Comparison of ENCODE assay signal across 38 mouse cellular contexts in the genomic region with DNA sequence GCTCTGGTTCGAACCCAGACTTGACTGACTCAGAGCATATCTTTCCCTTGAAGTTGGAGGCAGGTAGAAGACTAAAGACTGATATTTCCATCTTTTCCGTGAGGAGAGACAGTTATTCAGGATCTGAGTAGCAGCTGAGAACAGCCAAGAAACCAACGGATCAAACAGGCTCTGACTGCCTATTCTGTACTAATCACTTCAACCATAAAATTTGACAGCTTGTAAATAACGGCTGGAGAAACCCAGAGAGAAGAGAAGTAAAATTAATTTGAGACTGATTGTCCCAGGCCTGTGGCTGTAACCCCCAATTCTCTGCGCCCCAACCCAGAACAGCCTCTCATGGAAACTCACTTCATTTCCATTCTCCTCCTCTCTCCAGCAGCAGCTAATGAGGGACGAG. TPM values are rescaled to one million over a fixed set of nuclear protein-coding genes. Genes with fewer than 3 reads are reported as not detected.
"Had no signal": no experiment of that assay in that cellular context is flagged by ENCODE, and none has a peak within 500 bp of the region (broad histone marks: within the 10 kb centered on the region; RNA-seq: fewer than 3 reads in every experiment).

No protein-coding gene starts in this region.

- ATAC-seq: liver, embryonic 12.5 days; liver, postnatal 0 days; lung, postnatal 0 days; midbrain, embryonic 15.5 days; midbrain, embryonic 16.5 days had no signal

- H3K9me3 ChIP-seq: limb, embryonic 10.5 days; limb, embryonic 15.5 days; liver, embryonic 12.5 days; liver, embryonic 13.5 days; liver, embryonic 15.5 days; lung, embryonic 15.5 days; midbrain, embryonic 10.5 days; midbrain, embryonic 15.5 days had no signal

- H3K4me2 ChIP-seq: limb, embryonic 12.5 days; limb, embryonic 13.5 days; limb, embryonic 15.5 days; liver, embryonic 11.5 days; liver, embryonic 12.5 days; liver, embryonic 13.5 days; liver, embryonic 15.5 days; lung, embryonic 14.5 days; lung, embryonic 15.5 days; midbrain, embryonic 12.5 days; midbrain, embryonic 15.5 days had no signal

- H3K4me1 ChIP-seq: limb, embryonic 12.5 days; limb, embryonic 13.5 days; limb, embryonic 15.5 days; liver, embryonic 12.5 days; liver, embryonic 13.5 days; liver, embryonic 15.5 days; lung, embryonic 15.5 days; megakaryocyte, embryonic 14.5 days; midbrain, embryonic 15.5 days had no signal

- H3K27ac ChIP-seq: left cerebral cortex, adult 2 months; limb, embryonic 10.5 days; limb, embryonic 12.5 days; limb, embryonic 13.5 days; limb, embryonic 15.5 days; liver, embryonic 12.5 days; liver, embryonic 13.5 days; liver, embryonic 14.5 days; liver, embryonic 15.5 days; lung, embryonic 15.5 days; macrophage; midbrain, embryonic 10.5 days; midbrain, embryonic 12.5 days; midbrain, embryonic 15.5 days had no signal

- H3K4me3 ChIP-seq: left cerebral cortex, adult 2 months; limb, embryonic 10.5 days; limb, embryonic 12.5 days; limb, embryonic 13.5 days; limb, embryonic 15.5 days; liver, embryonic 12.5 days; liver, embryonic 13.5 days; liver, embryonic 15.5 days; lung, embryonic 15.5 days; megakaryocyte, embryonic 14.5 days; midbrain, embryonic 10.5 days; midbrain, embryonic 12.5 days; midbrain, embryonic 15.5 days; myocyte had no signal

- H3K36me3 ChIP-seq: limb, embryonic 10.5 days; limb, embryonic 12.5 days; limb, embryonic 13.5 days; limb, embryonic 15.5 days; liver, embryonic 12.5 days; liver, embryonic 13.5 days; liver, embryonic 15.5 days; lung, embryonic 15.5 days; midbrain, embryonic 10.5 days; midbrain, embryonic 12.5 days; midbrain, embryonic 15.5 days had no signal

- DNase-seq: left cerebral cortex, postnatal 4 days; liver; liver, embryonic 13.5 days; liver, postnatal 0 days; lung, adult 18-20 months; lung, adult 2 months; lung, embryonic 14.5 days; lung, postnatal 10 days; lung, postnatal 14 days; lung, postnatal 36 days; lung, postnatal 4 days; midbrain, embryonic 14.5 days had no signal

- H3K27me3 ChIP-seq: liver, embryonic 13.5 days; lung, embryonic 15.5 days had no signal

- H3K9ac ChIP-seq: limb, embryonic 12.5 days; limb, embryonic 13.5 days; limb, embryonic 15.5 days; liver, embryonic 12.5 days; liver, embryonic 13.5 days; liver, embryonic 14.5 days; liver, embryonic 15.5 days; liver, postnatal 0 days; lung, embryonic 14.5 days; lung, embryonic 15.5 days; midbrain, embryonic 12.5 days; midbrain, embryonic 15.5 days had no signal

RNA-seq across cellular contexts. Expression of a gene that starts 26.2 kb away (rescaled TPM):
- total RNA-seq: liver, adult 2 months; megakaryocyte progenitor cell, adult 5-6 weeks; megakaryocyte, adult 5-6 weeks; megakaryocyte-erythroid progenitor cell, adult 5-6 weeks; monocyte, adult 5-6 weeks had no signal
- polyA plus RNA-seq: limb, embryonic 10.5 days; limb, embryonic 11.5 days; limb, embryonic 12.5 days; limb, embryonic 13.5 days; limb, embryonic 15.5 days; liver, adult 2 months; liver, embryonic 11.5 days; liver, embryonic 12.5 days; liver, embryonic 13.5 days; liver, embryonic 14.5 days; liver, embryonic 15.5 days; liver, embryonic 16.5 days; liver, postnatal 0 days; lung, adult 2 months; lung, embryonic 15.5 days; lung, embryonic 16.5 days; lung, postnatal 0 days; macrophage; myocyte had no signal
